Mouse (Mus musculus): ENCODE results near the gene Ulk1.
"Not testable (repeated sequence)": the region's sequence is repeated elsewhere in the genome, so short reads cannot be mapped to it uniquely, and the experiment has no call there.

The Ulk1 gene

GRCm38 (mm10) chr5:110809667-110810325 lies at the start of gene Ulk1:
TSS of gene Ulk1 (minus strand) at chr5:110810097.
- DNase-seq = peak; percentile 99

DNA sequence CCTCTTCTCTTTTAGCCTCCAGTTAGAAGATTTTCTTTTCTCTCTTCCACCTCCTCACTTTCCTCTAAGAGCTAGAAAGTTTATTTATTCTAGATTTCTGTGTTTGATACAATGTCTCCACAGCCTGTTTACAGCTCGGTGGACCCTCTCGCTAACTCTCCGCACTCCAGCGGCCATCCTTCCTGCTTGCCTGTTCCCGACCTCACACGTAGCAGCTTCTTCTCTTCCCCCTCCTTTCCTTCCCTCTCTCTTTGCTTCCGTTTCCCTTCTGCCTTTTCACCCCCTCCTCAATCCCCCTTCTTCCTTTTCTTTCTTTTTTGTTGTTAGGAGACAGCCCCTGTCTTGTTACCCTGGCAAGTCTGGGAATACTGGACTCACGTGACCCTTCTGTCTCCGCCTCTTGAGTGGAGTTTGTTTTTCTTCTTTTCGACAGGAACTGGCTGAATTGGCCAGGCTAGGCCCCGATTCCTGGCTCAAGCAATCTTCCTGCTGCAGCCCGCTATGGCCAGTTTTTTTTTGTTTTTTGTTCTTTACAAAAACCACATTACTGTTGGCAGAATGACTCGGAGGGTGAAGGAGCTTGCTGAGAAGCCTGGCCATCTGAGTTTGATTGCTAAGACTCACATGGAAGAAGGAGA lies 49.2 kb upstream of the Ulk1 start:
- DNase-seq = peak; percentile 10

GRCm38 (mm10) chr5:110857091-110857490 lies 47.2 kb upstream of the Ulk1 start:
- DNase-seq = no peak

GRCm38 (mm10) chr5:110852990-110853389 lies 43.1 kb upstream of the Ulk1 start:
- DNase-seq = no peak

DNA sequence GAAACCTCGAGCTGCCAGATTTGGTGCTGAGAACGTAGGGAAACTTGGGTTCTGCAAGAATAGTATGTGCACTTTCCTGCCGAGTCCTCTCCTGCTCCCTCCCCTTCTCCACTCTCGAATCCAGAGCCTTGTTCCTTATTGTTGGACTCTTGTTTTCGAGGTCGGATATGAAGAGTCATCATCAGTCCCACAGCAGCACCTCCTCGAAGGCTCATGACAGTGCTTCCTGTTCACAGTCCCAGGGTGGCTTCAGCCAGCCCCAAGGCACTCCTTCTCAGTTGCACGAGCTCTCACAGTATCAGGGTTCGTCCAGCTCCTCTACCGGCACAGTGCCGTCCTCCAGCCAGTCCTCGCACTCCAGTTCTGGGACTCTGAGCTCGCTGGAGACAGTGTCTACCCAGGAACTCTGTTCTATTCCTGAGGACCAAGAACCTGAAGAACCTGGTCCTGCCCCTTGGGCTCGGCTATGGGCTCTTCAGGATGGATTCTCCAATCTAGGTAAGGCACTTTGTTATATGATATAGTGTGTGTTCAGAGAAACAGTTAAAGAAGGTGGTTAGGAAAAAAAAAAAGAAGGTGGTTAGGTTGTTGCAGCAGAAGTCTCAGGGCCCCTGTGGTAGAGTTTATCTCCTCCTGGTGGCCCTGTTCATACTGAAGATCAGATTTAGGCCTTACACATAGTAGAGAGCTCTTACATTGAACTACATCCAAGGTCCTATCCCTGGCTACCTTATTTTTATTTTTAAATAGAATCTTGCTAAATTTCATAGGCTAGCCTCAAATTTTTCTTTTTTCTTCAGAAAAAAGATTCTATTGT lies 31.4 kb upstream of the Ulk1 start:
- no peak for DNase-seq

DNA sequence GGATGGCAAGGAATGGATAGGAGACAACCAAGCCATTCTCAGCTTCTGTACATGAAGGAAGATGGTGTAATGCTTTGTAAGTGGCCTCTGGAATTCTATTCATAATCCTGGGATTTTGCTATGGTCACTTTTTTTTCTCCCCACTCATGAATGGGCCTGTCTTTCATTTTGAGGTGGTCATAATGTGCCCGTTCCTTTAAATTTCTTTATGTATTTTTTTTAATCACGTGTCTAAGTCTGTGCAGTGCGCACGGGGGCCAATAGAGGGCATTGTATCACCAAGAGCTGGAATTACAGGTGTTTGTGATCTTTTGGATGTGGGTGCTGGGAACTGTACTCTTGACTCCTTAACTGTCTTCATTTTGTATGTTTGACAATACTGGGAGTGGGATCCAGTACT lies 30.6 kb upstream of the Ulk1 start:
- DNase-seq = peak; percentile 39

GRCm38 (mm10) chr5:110839678-110840365 lies 29.9 kb upstream of the Ulk1 start, which contains the start of the genes Hscb and Chek2:
TSS of gene Hscb (minus strand) at chr5:110839777.
TSS of gene Chek2 (plus strand) at chr5:110839979.
- DNase-seq = peak; percentile 97

DNA sequence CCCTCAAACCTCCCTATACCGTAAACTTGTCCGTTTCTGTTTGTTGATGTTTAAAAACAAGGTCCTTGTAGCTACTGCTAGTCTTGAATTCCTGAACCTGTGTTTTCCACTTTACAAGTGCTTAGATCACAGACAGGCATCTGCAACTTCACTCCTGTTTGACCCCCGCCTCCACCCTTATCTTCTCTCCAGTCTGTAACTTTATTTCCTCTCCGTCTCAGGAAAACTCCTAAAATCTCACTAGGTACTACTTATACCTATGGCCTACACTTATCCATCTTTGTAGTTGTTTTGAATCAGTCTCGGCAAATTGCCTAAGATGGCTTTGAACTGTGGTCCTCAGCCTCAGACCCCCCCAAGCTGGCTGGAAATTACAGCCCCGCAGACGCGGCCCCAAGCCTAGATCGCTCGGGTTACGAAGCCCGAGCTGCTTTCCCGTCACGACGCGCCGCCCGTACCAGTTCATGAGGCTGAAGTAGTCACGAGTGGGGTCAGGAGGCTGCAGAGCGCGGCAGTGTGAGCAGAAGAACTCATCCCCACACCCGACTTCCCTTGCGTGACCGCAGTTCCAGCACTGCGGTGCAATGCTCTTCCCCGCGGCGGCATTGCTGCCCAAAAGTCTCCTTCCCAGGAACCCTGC lies 29.3 kb upstream of the Ulk1 start:
- DNase-seq = no peak

DNA sequence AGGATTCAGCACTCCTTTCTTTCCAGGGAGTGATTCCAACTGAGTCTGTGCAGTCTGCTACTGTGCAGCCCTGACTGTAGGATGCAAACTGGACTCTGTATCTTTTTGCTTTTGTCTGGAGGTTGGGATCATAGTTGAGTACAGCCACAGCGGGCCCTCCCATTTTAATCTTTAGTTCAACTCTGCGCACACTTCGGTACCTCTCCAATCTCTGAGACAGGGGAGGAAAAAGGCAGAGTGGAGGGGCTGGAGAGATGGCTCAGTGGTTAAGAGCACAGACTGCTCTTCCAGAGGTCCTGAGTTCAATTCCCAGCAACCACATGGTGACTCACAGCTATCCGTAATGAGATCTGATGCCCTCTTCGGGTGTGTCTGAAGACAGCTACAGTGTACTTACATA lies 28.1 kb upstream of the Ulk1 start:
- not testable (repeated sequence) for DNase-seq

GRCm38 (mm10) chr5:110835959-110836358 lies 26.1 kb upstream of the Ulk1 start:
- peak; percentile 44 for DNase-seq

DNA sequence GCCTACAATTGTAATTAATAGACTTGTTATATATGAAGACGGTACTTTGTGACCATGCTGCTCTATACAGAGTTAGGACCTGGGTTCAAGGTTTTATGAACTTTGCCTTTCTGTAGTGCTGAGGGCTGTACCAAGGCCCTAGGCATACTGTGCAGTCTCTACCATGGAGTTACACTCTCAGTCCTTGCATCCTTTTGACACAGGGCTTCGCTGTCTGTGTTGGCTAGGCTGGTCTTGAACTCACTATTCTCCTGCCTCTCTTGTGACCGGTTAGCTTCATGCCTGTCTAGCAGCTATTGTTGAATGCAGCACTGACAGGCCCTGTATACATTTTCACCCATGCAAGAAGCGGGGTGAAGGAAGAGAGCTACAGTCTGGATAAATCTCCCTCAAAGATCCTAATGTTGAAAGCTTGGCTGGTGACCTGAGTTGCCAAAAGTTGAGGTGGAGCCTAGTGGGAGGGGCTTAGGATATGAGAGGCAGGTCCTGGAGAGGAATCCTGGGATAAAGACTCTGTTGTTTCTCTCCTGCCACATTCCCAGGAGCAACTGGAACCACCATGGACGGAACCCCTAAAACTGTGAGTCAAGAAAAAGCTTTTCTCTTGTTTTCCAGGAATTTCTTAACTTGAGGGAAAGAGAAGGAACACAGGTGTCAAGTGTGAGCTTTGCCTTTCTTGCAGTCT lies 21.3 kb upstream of the Ulk1 start:
- DNase-seq = no peak

- no peak for DNase-seq
These were observed 17.7 kb upstream of the Ulk1 start for GRCm38 (mm10) chr5:110827576-110827975.

DNA sequence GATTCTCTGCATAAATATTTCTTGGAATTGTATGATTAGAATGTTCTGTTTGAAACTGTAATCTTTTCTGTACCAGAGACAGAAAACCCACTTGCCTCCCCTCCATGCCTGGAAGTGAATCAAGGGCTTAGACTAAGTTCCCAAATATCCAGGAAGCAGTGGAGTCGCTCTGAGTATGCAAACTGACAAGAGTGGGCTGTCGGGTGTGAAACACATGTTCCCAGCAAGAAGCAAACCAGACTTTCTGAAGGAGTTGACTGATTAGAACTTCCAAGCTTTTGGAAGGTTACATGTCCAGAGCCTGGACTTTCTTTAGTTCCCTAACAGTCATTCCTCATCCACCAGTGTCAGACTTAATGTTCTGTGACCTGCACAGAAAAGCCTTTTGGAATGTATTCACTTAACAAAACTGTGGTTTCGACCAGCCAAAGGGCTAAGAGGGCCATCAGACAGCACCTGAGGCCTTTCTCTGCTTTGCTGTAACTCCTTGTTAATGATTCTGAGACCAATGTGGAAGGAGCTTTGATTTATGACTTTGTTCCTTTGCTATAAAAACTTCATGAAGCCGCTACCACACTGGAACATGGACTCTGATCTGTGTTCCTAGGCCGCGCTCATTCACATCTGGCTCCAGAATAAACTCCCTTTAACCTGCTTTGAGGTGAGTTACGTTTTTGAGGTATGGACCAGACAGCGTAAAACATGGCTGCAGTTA lies 17.0 kb upstream of the Ulk1 start:
- no peak for DNase-seq

- no peak for DNase-seq
These were observed 14.5 kb upstream of the Ulk1 start for GRCm38 (mm10) chr5:110824421-110824820.

GRCm38 (mm10) chr5:110808821-110809666 lies 853 bp downstream of the Ulk1 start:
- DNase-seq = no peak

DNA sequence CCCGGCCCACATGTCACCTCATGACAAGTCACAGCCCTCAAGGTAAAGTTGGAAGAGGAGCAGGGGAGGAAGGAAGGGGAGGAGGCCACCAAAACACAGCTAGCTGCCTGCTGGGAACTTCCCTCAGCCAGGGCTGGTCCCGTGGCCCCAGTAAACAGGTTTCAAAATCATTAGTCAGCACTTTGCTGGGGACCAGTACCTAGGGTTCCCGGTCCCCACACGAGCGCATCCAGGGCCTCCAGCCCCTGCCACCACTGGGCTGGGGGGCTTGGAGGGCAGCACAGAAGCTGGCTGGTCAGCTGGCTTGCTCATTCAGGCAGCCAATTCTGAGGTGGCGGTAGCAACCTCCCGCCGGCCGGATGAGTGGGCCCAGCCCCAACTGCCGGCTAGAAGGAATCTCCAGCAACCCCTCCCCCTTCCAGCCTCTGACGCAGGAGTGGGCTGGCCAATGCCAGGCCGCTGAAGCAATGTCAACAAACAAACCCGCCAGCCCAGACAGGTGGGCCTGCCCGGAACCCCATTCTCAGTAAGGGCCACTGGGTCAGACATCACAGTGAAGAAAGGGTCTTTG lies 1.8 kb downstream of the Ulk1 start:
- DNase-seq = peak; percentile 79

GRCm38 (mm10) chr5:110807453-110807852 lies 2.4 kb downstream of the Ulk1 start:
- DNase-seq = no peak

DNA sequence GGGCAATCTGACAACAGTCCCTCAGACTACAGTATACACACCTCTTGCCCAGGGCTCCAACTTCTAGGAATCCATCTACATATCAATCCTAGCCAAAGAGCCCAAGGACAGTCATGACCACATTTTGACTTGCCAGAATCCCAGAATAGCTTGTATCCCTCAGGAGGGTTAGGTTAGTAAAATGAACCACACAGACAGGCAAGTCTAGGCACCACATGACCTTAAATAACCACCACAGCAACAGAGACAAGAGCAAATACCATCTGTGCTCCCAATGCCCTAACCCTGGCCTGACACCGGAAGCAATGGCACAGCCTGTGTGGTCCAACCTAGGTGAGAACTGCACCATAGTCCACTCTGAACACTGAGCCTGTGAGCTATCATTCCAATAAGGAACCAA lies 3.2 kb downstream of the Ulk1 start:
- DNase-seq = no peak

- DNase-seq = no peak
These were observed 3.7 kb downstream of the Ulk1 start for GRCm38 (mm10) chr5:110806154-110806553.
